Mouse (Mus musculus): ENCODE results near the gene Prdx2. TPM values are rescaled to one million over a fixed set of nuclear protein-coding genes. Genes with fewer than 3 reads are reported as not detected.

The Prdx2 gene
- polyA plus RNA-seq, 1 experiment = 164 TPM

- DNase-seq (ENCODE audit: low read depth in 1 of 2, low spot score in 2 of 2) = peak in 1 of 2 experiments; percentile 51
- no peak for TF ChIP-seq POLR2A (IDR thresholded peaks at IDR 0.05; ENCODE audit: low read depth, low read length)
- peak; percentile 90; the same call in 1 of the 2 replicates for TF ChIP-seq CTCF (IDR thresholded peaks at IDR 0.05; ENCODE audit: extremely low read depth, insufficient read depth, insufficient read length, insufficient replicate concordance)
- Histone ChIP-seq H3K4me3 (ENCODE audit: extremely low read depth, insufficient read depth, insufficient read length) (no peak overlapping the region), H3K27ac (ENCODE audit: insufficient read depth, low read length) (no peak overlapping the region), H3K4me1 (ENCODE audit: control insufficient read depth, insufficient read depth, insufficient read length) (peaks cover 5% of the 10 kb centered on the region; the same call in 1 of the 2 replicates), H3K27me3 (ENCODE audit: control insufficient read depth, insufficient read depth, low read length) (no peaks in the 10 kb centered on the region), H3K36me3 (ENCODE audit: control insufficient read depth, insufficient read depth, low read length) (no peaks in the 10 kb centered on the region)
- WGBS = 71% methylated on average over 4 of the region's 4 CpGs
These were observed 4.6 kb downstream of the Prdx2 start for GRCm38 (mm10) chr8:84973803-84974542.

- H3K36me3 ChIP-seq (ENCODE audit: control insufficient read depth, insufficient read depth, low read length) = no peaks in the 10 kb centered on the region
- no peak overlapping the region for H3K4me3 ChIP-seq (ENCODE audit: extremely low read depth, insufficient read depth, insufficient read length)
- H3K4me1 ChIP-seq (ENCODE audit: control insufficient read depth, insufficient read depth, insufficient read length) = peaks cover 6% of the 10 kb centered on the region; the same call in 1 of the 2 replicates
- TF ChIP-seq POLR2A (IDR thresholded peaks at IDR 0.05; ENCODE audit: low read depth, low read length) (no peak), CTCF (IDR thresholded peaks at IDR 0.05; ENCODE audit: extremely low read depth, insufficient read depth, insufficient read length, insufficient replicate concordance) (no peak)
- peak overlapping the region; percentile 6; the same call in 1 of the 2 replicates for H3K27ac ChIP-seq (ENCODE audit: insufficient read depth, low read length)
- no peaks in the 10 kb centered on the region for H3K27me3 ChIP-seq (ENCODE audit: control insufficient read depth, insufficient read depth, low read length)
- WGBS = 62% methylated on average over 8 of the region's 8 CpGs
- DNase-seq (ENCODE audit: low read depth in 1 of 2, low spot score in 2 of 2) = no peak
These were observed 5.3 kb downstream of the Prdx2 start for GRCm38 (mm10) chr8:84974543-84975142.

- Histone ChIP-seq H3K36me3 (ENCODE audit: control insufficient read depth, insufficient read depth, low read length) (no peaks in the 10 kb centered on the region), H3K4me3 (ENCODE audit: extremely low read depth, insufficient read depth, insufficient read length) (no peak overlapping the region)
These were observed 6.0 kb downstream of the Prdx2 start for GRCm38 (mm10) chr8:84975434-84975833.

GRCm38 (mm10) chr8:84976031-84976762, 6.8 kb downstream of the Prdx2 start:
- peak overlapping the region; percentile 96 for H3K27ac ChIP-seq (ENCODE audit: insufficient read depth, low read length)
- peak; percentile 88 to 93 for DNase-seq (ENCODE audit: low read depth in 1 of 2, low spot score in 2 of 2)
- 1% methylated on average over 60 of the region's 61 CpGs for WGBS
- H3K4me3 ChIP-seq (ENCODE audit: extremely low read depth, insufficient read depth, insufficient read length) = peak overlapping the region; percentile 74
- H3K36me3 ChIP-seq (ENCODE audit: control insufficient read depth, insufficient read depth, low read length) = no peaks in the 10 kb centered on the region
- no peak for TF ChIP-seq CTCF (IDR thresholded peaks at IDR 0.05; ENCODE audit: extremely low read depth, insufficient read depth, insufficient read length, insufficient replicate concordance)
- TF ChIP-seq POLR2A (IDR thresholded peaks at IDR 0.05; ENCODE audit: low read depth, low read length) = peak; percentile 74; the same call in 1 of the 2 replicates
- peaks cover 12% of the 10 kb centered on the region for H3K4me1 ChIP-seq (ENCODE audit: control insufficient read depth, insufficient read depth, insufficient read length)
- no peaks in the 10 kb centered on the region for H3K27me3 ChIP-seq (ENCODE audit: control insufficient read depth, insufficient read depth, low read length)

More at GRCm38 (mm10) chr8:84975434-84975833, 6.0 kb downstream of the Prdx2 start:
- H3K27ac ChIP-seq (ENCODE audit: insufficient read depth, low read length) = peak overlapping the region; percentile 87
- DNase-seq (ENCODE audit: low read depth in 1 of 2, low spot score in 2 of 2) = peak in 1 of 2 experiments; percentile 74
- TF ChIP-seq CTCF (IDR thresholded peaks at IDR 0.05; ENCODE audit: extremely low read depth, insufficient read depth, insufficient read length, insufficient replicate concordance) (peak; percentile 89; the same call in 1 of the 2 replicates), POLR2A (IDR thresholded peaks at IDR 0.05; ENCODE audit: low read depth, low read length) (no peak)
- H3K4me1 ChIP-seq (ENCODE audit: control insufficient read depth, insufficient read depth, insufficient read length) = peaks cover 5% of the 10 kb centered on the region; the same call in 1 of the 2 replicates
- no peaks in the 10 kb centered on the region for H3K27me3 ChIP-seq (ENCODE audit: control insufficient read depth, insufficient read depth, low read length)
- 37% methylated on average over 7 of the region's 7 CpGs for WGBS

GRCm38 (mm10) chr8:84976763-84977434, 7.5 kb downstream of the Prdx2 start:
- Histone ChIP-seq H3K27ac (ENCODE audit: insufficient read depth, low read length) (peak overlapping the region; percentile 96), H3K4me3 (ENCODE audit: extremely low read depth, insufficient read depth, insufficient read length) (peak overlapping the region; percentile 74), H3K36me3 (ENCODE audit: control insufficient read depth, insufficient read depth, low read length) (no peaks in the 10 kb centered on the region), H3K27me3 (ENCODE audit: control insufficient read depth, insufficient read depth, low read length) (no peaks in the 10 kb centered on the region), H3K4me1 (ENCODE audit: control insufficient read depth, insufficient read depth, insufficient read length) (peaks cover 15% of the 10 kb centered on the region)
- TF ChIP-seq CTCF (IDR thresholded peaks at IDR 0.05; ENCODE audit: extremely low read depth, insufficient read depth, insufficient read length, insufficient replicate concordance) (no peak), POLR2A (IDR thresholded peaks at IDR 0.05; ENCODE audit: low read depth, low read length) (no peak; the same call in 1 of the 2 replicates)
- WGBS = 2% methylated on average over 25 of the region's 25 CpGs
- DNase-seq (ENCODE audit: low read depth in 1 of 2, low spot score in 2 of 2) = no peak

All from spleen, adult 2 months (tissue).